Mouse (Mus musculus): ENCODE data around the gene Lama1.
"Not testable (repeated sequence)": the region's sequence is repeated elsewhere in the genome, so short reads cannot be mapped to it uniquely, and the experiment has no call there.

Lama1 gene

DNA sequence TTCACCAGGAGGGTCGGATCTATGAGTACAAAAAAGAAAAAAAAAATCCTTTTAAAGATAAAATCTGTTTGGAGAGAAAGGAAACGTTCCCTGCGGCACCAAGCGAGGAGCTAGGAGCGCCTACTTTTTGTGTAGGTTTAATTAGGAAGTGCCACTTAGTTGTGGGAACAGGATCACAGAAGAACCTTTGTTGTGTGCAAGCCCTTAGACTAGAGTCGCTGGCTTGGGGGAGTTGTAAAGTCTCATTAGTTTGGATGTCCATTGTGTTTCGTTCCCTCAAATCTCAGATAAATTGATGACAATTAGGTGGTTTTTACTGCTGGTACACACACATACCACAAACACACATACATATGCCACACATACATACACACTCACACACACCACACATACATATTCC, 25.0 kb downstream of the Lama1 start:
- no peak for DNase-seq (ENCODE audit: low spot score in 2 of 2)

DNA sequence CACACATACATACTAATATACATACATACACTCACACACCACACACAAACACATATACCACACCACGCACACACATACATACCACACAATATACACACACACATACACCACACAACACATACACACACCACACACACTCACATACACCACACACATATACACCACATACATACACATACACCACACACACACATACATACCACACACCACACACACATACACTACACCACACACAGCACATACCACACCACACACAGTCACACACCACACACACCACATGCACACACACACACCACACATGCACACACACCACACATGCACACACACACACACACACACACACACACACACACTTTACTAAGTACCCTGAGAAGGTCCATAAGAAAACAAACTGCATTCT, 25.5 kb downstream of the Lama1 start:
- no peak for DNase-seq (ENCODE audit: low spot score in 2 of 2)

DNA sequence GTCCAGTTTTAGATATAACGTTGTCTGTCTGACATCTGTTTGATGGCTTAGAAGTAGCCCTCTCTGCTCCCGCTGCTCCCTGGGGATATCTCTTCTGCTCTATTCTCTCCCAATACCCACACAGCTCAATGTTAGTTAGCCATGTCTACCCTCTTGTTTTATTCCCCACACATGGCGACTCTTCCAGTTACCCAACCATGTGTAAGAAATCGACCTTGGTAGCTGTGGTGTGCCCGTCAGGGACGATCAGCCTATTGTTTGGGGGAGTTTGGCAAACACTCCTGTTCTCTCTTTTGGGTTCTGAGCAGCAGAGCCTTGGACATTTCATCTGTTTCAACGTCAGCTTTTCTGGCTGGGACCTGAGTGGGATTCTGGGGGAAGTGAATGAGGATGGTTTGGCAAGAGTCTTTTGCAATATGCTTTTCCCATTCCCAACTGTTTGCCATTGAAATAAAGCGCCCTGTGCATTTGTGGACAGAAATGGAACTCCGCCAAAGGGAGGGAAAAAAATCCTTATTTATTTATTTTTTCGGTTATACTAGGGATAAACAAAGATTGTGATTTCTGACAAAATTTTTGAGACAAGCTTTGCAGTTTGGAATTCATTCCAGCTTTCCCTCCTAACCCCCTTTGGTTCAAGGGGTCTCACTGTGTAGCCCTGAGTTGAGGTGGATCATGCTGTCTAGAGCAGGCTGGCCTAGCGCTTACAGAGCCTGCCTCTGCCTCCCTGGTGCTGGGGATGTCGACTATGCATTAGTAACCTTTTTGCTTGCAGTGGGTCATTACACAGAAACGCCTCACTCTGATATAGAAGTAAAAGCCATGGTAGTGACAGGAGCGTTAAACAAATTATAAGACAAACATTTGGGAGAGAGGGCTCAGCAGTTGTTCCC, 26.4 kb downstream of the Lama1 start:
- DNase-seq (ENCODE audit: low spot score in 2 of 2): no peak

GRCm38 (mm10) chr17:67726601-67727000, 29.5 kb downstream of the Lama1 start:
- no peak for DNase-seq (ENCODE audit: low spot score in 2 of 2)

DNA sequence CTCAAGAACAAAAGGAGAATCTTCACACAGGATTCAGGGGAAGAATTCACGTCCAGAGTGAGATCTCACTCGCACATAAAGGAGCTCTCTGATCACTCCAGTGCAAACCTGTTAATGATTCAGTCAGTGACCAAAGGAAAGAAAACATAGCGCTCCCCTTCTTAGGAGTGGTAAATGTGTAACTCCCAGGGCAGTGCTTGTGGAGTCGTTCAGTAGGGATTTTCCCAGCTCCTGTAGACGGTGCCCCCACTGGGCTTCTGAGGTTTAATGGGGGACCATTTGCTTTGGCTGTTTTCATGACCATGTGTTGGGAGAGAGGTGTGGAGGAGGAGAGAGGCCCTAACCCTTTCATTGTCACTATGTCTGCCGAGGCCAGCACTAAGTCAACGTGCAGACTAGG, 31.7 kb downstream of the Lama1 start:
- DNase-seq (ENCODE audit: low spot score in 2 of 2): no peak

- no peak for DNase-seq (ENCODE audit: low spot score in 2 of 2)
Measured at GRCm38 (mm10) chr17:67731096-67731495, 34.0 kb downstream of the Lama1 start.

DNA sequence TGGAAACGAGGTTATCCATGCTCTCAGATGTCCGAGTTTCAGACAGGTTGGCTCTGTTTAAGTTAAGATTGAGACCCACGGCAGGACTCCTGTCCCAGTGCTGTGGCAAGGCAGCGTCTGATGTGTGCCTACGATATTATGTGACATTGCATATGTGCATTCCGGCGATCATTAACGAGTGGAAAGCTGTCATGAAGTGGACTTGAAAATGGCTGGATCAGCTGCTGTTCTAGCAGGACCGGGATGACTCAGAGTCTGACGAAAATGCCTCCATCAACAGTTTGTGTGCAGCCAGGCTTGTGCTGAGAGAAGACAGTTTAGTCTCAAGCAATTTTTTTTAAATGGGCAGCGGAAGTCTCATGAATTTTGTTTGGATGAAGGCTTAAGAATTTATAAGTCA, 34.9 kb downstream of the Lama1 start:
- DNase-seq (ENCODE audit: low spot score in 2 of 2): no peak

DNA sequence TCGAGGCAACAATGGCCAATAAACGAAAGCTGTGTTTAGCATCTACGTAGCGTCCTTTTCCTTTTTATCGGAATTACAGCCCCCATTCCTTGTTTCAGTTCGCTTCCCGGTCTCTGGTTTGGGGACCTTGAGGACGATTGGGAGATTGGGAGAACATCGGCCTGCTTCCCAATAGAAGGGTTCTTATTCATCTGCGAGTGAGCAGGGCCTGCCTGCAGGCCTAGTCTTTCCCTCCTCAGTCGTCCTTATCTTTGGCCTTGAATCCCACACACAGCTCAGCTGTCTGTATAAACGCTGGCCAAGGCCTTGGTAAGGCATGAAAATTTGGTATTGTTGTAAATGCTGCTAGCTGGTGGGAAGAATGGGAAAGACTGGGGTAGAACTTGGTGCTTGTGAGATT, 36.5 kb downstream of the Lama1 start:
- no peak for DNase-seq (ENCODE audit: low spot score in 2 of 2)

- no peak for DNase-seq (ENCODE audit: low spot score in 2 of 2)
Measured at GRCm38 (mm10) chr17:67735722-67736121, 38.7 kb downstream of the Lama1 start.

DNA sequence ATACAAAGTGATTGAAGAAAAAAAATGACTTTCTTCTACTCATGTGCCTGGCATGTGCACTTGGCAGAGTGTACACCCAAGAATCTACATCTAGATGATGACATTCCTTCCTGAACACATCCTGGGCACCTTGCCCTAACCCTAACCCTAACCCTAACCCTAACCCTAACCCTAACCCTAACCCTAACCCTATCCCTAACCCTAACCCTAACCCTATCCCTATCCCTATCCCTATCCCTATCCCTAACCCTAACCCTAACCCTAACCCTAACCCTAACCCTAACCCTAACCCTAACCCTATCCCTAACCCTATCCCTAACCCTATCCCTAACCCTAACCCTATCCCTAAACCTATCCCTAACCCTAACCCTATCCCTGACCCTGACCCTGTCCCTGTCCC, 44.2 kb downstream of the Lama1 start:
- DNase-seq (ENCODE audit: low spot score in 2 of 2): not testable (repeated sequence)

DNA sequence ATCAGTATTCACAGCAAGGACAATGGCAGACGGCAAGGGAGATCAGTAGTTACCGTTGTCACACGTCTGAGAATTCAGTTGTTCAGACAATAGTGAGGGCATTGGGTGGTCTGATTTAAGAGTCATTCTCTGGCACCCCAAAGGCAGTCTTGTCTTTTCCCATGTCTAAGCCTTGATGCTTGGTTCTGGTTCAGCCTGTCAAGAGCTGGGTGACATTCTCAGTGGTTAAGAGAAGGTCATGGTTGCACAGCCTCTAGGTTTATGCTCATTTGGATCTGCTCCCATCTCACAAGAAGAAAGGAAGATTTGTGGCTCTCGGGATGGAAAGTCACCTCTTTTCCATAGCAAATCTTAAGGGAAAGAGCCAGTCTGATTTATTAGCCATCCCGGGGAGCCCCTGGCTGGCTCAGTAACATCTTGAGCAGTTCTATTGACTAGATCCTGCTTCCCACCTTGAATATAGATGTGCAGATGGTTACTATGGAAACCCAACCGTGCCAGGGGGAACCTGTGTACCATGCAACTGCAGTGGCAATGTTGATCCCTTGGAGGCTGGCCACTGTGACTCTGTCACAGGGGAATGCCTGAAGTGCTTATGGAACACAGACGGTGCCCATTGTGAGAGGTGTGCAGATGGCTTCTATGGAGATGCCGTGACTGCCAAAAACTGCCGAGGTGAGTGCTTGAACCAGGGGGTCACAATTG, 67.3 kb downstream of the Lama1 start:
- peak in 1 of 2 experiments; percentile 28 for DNase-seq (ENCODE audit: low spot score in 2 of 2)

GRCm38 (mm10) chr17:67773608-67774007, 76.5 kb downstream of the Lama1 start:
- DNase-seq (ENCODE audit: low spot score in 2 of 2): no peak

- DNase-seq (ENCODE audit: low spot score in 2 of 2): peak in 1 of 2 experiments; percentile 36
Measured at GRCm38 (mm10) chr17:67776764-67777163, 79.7 kb downstream of the Lama1 start.

DNA sequence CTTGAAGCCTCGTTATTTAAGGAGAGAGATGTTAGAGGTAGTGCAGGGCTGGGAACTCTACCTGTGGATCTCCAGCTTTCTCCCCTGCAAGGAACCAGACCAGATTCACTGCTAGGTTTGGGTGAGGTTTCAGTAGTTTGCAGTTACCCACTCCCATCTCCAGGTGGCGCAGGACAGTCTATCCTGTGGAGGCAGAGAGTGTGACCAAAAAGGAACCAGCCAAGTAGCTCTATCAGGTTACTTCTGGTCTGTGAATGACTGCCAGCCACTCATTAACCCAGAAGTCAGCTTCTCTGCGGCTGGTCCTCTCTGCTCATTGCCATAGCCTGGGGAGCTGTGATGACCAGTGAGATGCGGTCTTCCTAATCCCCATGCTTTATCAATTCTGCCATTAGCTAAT, 82.8 kb downstream of the Lama1 start:
- DNase-seq (ENCODE audit: low spot score in 2 of 2): no peak

GRCm38 (mm10) chr17:67791091-67791490, 94.0 kb downstream of the Lama1 start:
- DNase-seq (ENCODE audit: low spot score in 2 of 2): no peak

GRCm38 (mm10) chr17:67809171-67809570, 112.1 kb downstream of the Lama1 start:
- no peak for DNase-seq (ENCODE audit: low spot score in 2 of 2)

DNA sequence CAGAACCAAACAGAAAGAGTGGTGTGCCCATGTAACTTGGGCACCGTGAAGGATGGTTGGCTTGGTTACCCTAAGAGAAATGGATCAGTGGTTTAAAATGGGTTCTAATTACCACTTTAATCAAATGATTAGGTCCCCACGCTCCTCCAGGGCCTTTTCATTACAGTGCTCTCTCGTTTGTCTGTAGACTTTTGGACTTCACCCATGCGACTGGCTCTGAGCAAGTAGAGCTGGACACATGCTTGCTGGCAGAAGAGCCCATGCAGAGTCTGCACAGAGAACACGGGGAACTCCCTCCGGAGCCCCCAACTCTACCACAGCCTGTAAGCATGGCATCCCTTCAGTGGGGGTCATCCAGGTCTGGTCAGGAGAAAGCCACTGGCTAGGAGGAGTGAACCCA, 116.6 kb downstream of the Lama1 start:
- DNase-seq (ENCODE audit: low spot score in 2 of 2): no peak

DNA sequence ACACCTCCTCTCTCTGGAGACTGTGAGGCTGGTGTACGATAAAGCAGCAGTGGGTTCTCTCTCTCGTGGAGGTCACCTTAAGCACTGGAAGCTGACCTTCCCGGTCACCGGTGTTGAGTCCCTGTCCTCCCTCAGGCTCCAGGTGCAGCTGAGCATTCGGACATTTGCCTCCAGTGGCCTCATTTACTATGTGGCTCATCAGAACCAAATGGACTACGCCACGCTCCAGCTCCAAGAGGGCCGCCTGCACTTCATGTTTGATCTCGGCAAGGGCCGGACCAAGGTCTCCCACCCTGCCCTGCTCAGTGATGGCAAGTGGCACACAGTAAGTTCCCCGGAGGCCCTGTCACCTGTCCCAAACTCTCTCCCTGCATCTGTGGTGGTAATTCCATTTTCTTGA, 118.7 kb downstream of the Lama1 start:
- no peak for DNase-seq (ENCODE audit: low spot score in 2 of 2)

GRCm38 (mm10) chr17:67816916-67817315, 119.9 kb downstream of the Lama1 start:
- DNase-seq (ENCODE audit: low spot score in 2 of 2): no peak

- DNase-seq (ENCODE audit: low spot score in 2 of 2): no peak
Measured at GRCm38 (mm10) chr17:67827431-67827830, 130.4 kb downstream of the Lama1 start.

GRCm38 (mm10) chr17:67836146-67836895, 139.3 kb downstream of the Lama1 start:
- DNase-seq (ENCODE audit: low spot score in 2 of 2): no peak

DNA sequence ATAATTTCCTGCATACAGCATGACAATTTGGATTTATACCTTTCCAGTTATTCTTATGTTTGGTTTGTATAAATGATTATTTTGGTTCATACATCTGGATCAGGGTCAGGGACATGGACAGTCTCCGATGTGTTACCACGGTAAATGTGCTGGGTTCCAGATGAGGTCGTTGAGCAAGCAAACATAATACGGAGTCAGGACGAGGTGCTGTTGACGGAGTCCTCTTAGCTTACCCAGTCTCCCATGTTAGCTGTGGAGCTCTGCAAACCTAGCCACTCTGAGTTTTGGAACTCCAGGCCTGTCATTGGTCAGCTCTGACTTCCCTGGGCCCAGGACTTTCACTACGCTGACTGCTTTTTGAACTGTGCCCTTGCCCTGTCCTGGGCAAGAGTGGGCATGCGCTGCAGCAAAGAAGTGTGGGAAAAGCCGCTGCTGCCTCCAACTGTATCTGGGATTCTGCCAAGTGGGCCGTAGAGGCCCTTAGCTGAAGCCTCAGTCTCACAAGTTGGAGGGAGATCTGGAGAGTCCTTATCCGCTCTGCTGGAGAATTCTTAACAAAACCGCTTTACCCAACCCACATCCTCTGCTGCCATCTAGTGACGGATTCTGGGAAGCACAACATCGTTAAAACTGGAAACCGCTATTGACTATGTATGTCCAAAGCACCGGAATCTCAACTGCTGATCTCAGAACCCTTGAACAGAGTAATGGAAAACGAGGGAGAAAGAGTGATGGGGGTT, 140.5 kb downstream of the Lama1 start:
- DNase-seq (ENCODE audit: low spot score in 2 of 2): peak; percentile 78 to 89
